Mouse (Mus musculus): Measurements from ENCODE around the gene Ap2a2.

- TF ChIP-seq CTCF (IDR thresholded peaks at IDR 0.05; ENCODE audit: insufficient read depth, low read length), result peak; percentile 89
- no peak for TF ChIP-seq POLR2A (IDR thresholded peaks at IDR 0.05; ENCODE audit: borderline replicate concordance, extremely low read depth, low read depth, low read length)
Observed at GRCm38 (mm10) chr7:141666190-141666589, 104.2 kb downstream of the Ap2a2 start.
